Mouse (Mus musculus) MEL (cell line): ENCODE results near the gene Schip1. TPM values are rescaled to one million over a fixed set of nuclear protein-coding genes. Genes with fewer than 3 reads are reported as not detected.

ENCODE experiments used
- DNase-seq: peaks from one replicate; pipeline ENCODE4 v3.0.0; 2011; ENCODE audit warnings: low read depth, low spot score
- H3K27ac ChIP-seq: 2 replicates; pipeline ENCODE4 v1.5.1; 2012; ENCODE audit warnings: low read depth, mild to moderate bottlenecking, control low read depth, low read length, moderate library complexity; ENCODE audit not compliant: control insufficient read depth
- H3K27me3 ChIP-seq, 2 experiments: fragments of 150-350 bp in 1 of 2; sonication (generic) in 1 of 2; 2 replicates each; pipeline ENCODE4 v1.6.1; 2012; ENCODE audit warnings: low read length in 2 of 2, mild to moderate bottlenecking in 2 of 2, improper control_type of control experiment in 1 of 2, moderate library complexity in 1 of 2; ENCODE audit not compliant: insufficient read depth in 2 of 2, control insufficient read depth in 1 of 2
- H3K36me3 ChIP-seq, 2 experiments: 2 replicates each; pipeline ENCODE4 v1.6.1; 2012 to 2014; ENCODE audit warnings: low read length in 2 of 2, improper control_type of control experiment in 1 of 2, inconsistent platforms in 1 of 2, mild to moderate bottlenecking in 1 of 2; ENCODE audit not compliant: insufficient read depth in 2 of 2, control insufficient read depth in 1 of 2
- H3K4me1 ChIP-seq, 2 experiments: fragments of 150-350 bp in 1 of 2; sonication (generic) in 1 of 2; 2 replicates each; pipeline ENCODE4 v1.6.1; 2012; ENCODE audit warnings: low read length in 2 of 2, improper control_type of control experiment in 1 of 2, mild to moderate bottlenecking in 1 of 2; ENCODE audit not compliant: insufficient read depth in 2 of 2, control insufficient read depth in 1 of 2
- H3K4me3 ChIP-seq, 2 experiments: fragments of 150-350 bp in 1 of 2; sonication (generic) in 1 of 2; 2 replicates each; pipeline ENCODE4 v1.5.1; 2012; ENCODE audit warnings: low read depth in 2 of 2, low read length in 2 of 2, mild to moderate bottlenecking in 2 of 2, moderate library complexity in 2 of 2, control low read depth in 1 of 2, improper control_type of control experiment in 1 of 2; ENCODE audit not compliant: control insufficient read depth in 1 of 2, insufficient read depth in 1 of 2
- H3K79me2 ChIP-seq: 2 replicates; pipeline ENCODE4 v1.6.1; 2012; ENCODE audit warnings: mild to moderate bottlenecking, low read length, moderate library complexity; ENCODE audit not compliant: control insufficient read depth, poor library complexity, insufficient read depth
- H3K9ac ChIP-seq: 2 replicates; pipeline ENCODE4 v1.6.1; 2012; ENCODE audit warnings: low read depth, mild to moderate bottlenecking, control low read depth, low read length, moderate library complexity; ENCODE audit not compliant: control insufficient read depth, poor library complexity, severe bottlenecking
- H3K9me3 ChIP-seq: fragments of 150-350 bp; sonication (generic); replicated peaks from 2 replicates; pipeline ENCODE4 v1.6.1; 2012; ENCODE audit warnings: mild to moderate bottlenecking, low read length, improper control_type of control experiment, moderate library complexity; ENCODE audit not compliant: insufficient read depth
- BHLHE40 ChIP-seq: IDR thresholded peaks from 2 replicates; pipeline ENCODE4 v1.6.1; 2012; ENCODE audit warnings: low read depth, mild to moderate bottlenecking, inconsistent platforms, low read length, improper control_type of control experiment, borderline replicate concordance
- CHD1 ChIP-seq: IDR thresholded peaks from 2 replicates; pipeline ENCODE4 v1.6.1; 2012; ENCODE audit warnings: low read depth, mild to moderate bottlenecking, inconsistent platforms, low read length, improper control_type of control experiment
- CTCF ChIP-seq, 3 experiments: IDR thresholded peaks in 2 of 3; conservative IDR thresholded peaks in 1 of 3; 2 replicates each; pipeline ENCODE4 v1.5.1; 2011 to 2012; ENCODE audit warnings: low read length in 3 of 3, low read depth in 2 of 3, mild to moderate bottlenecking in 2 of 3, improper control_type of control experiment in 1 of 3, inconsistent platforms in 1 of 3, mixed read lengths in 1 of 3, moderate library complexity in 1 of 3; ENCODE audit not compliant: control insufficient read depth in 1 of 3, insufficient read depth in 1 of 3, poor library complexity in 1 of 3, severe bottlenecking in 1 of 3
- E2F4 ChIP-seq: IDR thresholded peaks from 2 replicates; pipeline ENCODE4 v1.6.1; 2011; ENCODE audit warnings: low read depth, low read length, improper control_type of control experiment, borderline replicate concordance
- ELF1 ChIP-seq: IDR thresholded peaks from 2 replicates; pipeline ENCODE4 v1.6.1; 2014; ENCODE audit warnings: low read depth, mild to moderate bottlenecking, inconsistent platforms, low read length, improper control_type of control experiment, moderate library complexity
- GABPA ChIP-seq: IDR thresholded peaks from 2 replicates; pipeline ENCODE4 v1.6.1; 2012; ENCODE audit warnings: low read depth, mild to moderate bottlenecking, inconsistent platforms, low read length, improper control_type of control experiment, moderate library complexity
- HCFC1 ChIP-seq: IDR thresholded peaks from 2 replicates; pipeline ENCODE4 v1.6.1; 2012; ENCODE audit warnings: low read depth, mild to moderate bottlenecking, inconsistent platforms, low read length, improper control_type of control experiment, moderate library complexity
- MAX ChIP-seq: IDR thresholded peaks from 2 replicates; pipeline ENCODE4 v1.6.1; 2011; ENCODE audit warnings: low read length, improper control_type of control experiment
- MEF2A ChIP-seq: IDR thresholded peaks from 2 replicates; pipeline ENCODE4 v1.6.1; 2014; ENCODE audit warnings: low read depth, mild to moderate bottlenecking, inconsistent platforms, low read length, improper control_type of control experiment; ENCODE audit not compliant: poor library complexity, insufficient replicate concordance, severe bottlenecking; ENCODE audit errors: extremely low read depth
- MXI1 ChIP-seq: IDR thresholded peaks from 2 replicates; pipeline ENCODE4 v1.6.1; 2011; ENCODE audit warnings: mild to moderate bottlenecking, low read depth, low read length, improper control_type of control experiment
- MYC ChIP-seq: IDR thresholded peaks from 2 replicates; pipeline ENCODE4 v1.6.1; 2011; ENCODE audit warnings: low read depth, mild to moderate bottlenecking, low read length, improper control_type of control experiment, moderate library complexity
- NRF1 ChIP-seq: IDR thresholded peaks from 2 replicates; pipeline ENCODE4 v1.6.1; 2014; ENCODE audit warnings: low read depth, mild to moderate bottlenecking, inconsistent platforms, low read length, improper control_type of control experiment, moderate library complexity; ENCODE audit not compliant: poor library complexity, insufficient read depth, severe bottlenecking
- POLR2AphosphoS5 ChIP-seq: IDR thresholded peaks from 2 replicates; pipeline ENCODE4 v1.6.1; 2012; ENCODE audit warnings: low read depth, borderline replicate concordance, mild to moderate bottlenecking, inconsistent platforms, low read length, moderate library complexity, mixed read lengths
- RAD21 ChIP-seq: IDR thresholded peaks from 2 replicates; pipeline ENCODE4 v1.6.1; 2011; ENCODE audit warnings: mild to moderate bottlenecking, low read depth, low read length, improper control_type of control experiment
- RCOR1 ChIP-seq: IDR thresholded peaks from 2 replicates; pipeline ENCODE4 v1.6.1; 2012; ENCODE audit warnings: low read depth, mild to moderate bottlenecking, inconsistent platforms, low read length, improper control_type of control experiment
- SIN3A ChIP-seq: IDR thresholded peaks from 2 replicates; pipeline ENCODE4 v1.6.1; 2012; ENCODE audit warnings: low read length, improper control_type of control experiment, inconsistent platforms
- SMC3 ChIP-seq: IDR thresholded peaks from 2 replicates; pipeline ENCODE4 v1.6.1; 2011; ENCODE audit warnings: low read depth, low read length, improper control_type of control experiment
- TAL1 ChIP-seq: IDR thresholded peaks from 2 replicates; pipeline ENCODE4 v1.6.1; 2012; ENCODE audit warnings: mild to moderate bottlenecking, inconsistent platforms, low read length, moderate library complexity, mixed read lengths
- TBP ChIP-seq: IDR thresholded peaks from 2 replicates; pipeline ENCODE4 v1.8.0; 2011; ENCODE audit warnings: low read depth, low read length, improper control_type of control experiment
- TCF12 ChIP-seq: IDR thresholded peaks from 2 replicates; pipeline ENCODE4 v1.6.1; 2014; ENCODE audit warnings: low read depth, mild to moderate bottlenecking, inconsistent platforms, low read length, improper control_type of control experiment, moderate library complexity
- USF1 ChIP-seq: IDR thresholded peaks from 2 replicates; pipeline ENCODE4 v1.6.1; 2014; ENCODE audit warnings: low read depth, mild to moderate bottlenecking, inconsistent platforms, low read length, improper control_type of control experiment, moderate library complexity
- USF2 ChIP-seq, 2 experiments: IDR thresholded peaks; 2 replicates each; pipeline ENCODE4 v1.6.1; 2011 to 2012; ENCODE audit warnings: improper control_type of control experiment in 2 of 2, low read length in 2 of 2, borderline replicate concordance in 1 of 2, inconsistent platforms in 1 of 2, low read depth in 1 of 2, mild to moderate bottlenecking in 1 of 2; ENCODE audit not compliant: insufficient read depth in 1 of 2
- ZKSCAN1 ChIP-seq: IDR thresholded peaks from 2 replicates; pipeline ENCODE4 v1.6.1; 2012; ENCODE audit warnings: low read depth, mild to moderate bottlenecking, inconsistent platforms, low read length, improper control_type of control experiment, moderate library complexity
- ZMIZ1 ChIP-seq: IDR thresholded peaks from 2 replicates; pipeline ENCODE4 v1.6.1; 2012; ENCODE audit warnings: low read depth, mild to moderate bottlenecking, inconsistent platforms, low read length, improper control_type of control experiment, moderate library complexity
- polyA plus RNA-seq, 2 experiments: library from polyadenylated mRNA; stranded (reverse) in 1 of 2; unstranded in 1 of 2; fragments of >175 nt in 1 of 2; fragments of >200 nt in 1 of 2; gene quantifications; 2 replicates each; pipeline versions ENCODE4 v1.2.1 to v1.2.4; 2012; ENCODE audit warnings: low replicate concordance in 2 of 2, low read depth in 1 of 2; ENCODE audit not compliant: insufficient read length in 2 of 2, insufficient read depth in 1 of 2, missing spikeins in 1 of 2
- total RNA-seq: library from RNA; depleted of rRNA; stranded (reverse); fragments of 300-350 nt; gene quantifications from 2 replicates; pipeline ENCODE4 v1.2.3, GENCODE M21; 2012

The Schip1 gene
- total and polyA plus RNA-seq, 3 experiments = 10.1 to 12.4 TPM; not detected in 1

GRCm38 (mm10) chr3:68576431-68576830 lies 511.8 kb downstream of the Schip1 start:
- no peaks in the 10 kb centered on the region for H3K4me1 ChIP-seq
- no peak overlapping the region for H3K4me3 ChIP-seq
- H3K9me3 ChIP-seq = no peaks in the 10 kb centered on the region
- H3K9ac ChIP-seq = no peak overlapping the region
- TF ChIP-seq MXI1 (no peak), MYC (no peak), POLR2AphosphoS5 (no peak), SIN3A (no peak), GABPA (no peak), RAD21 (no peak), TBP (no peak), NRF1 (no peak), SMC3 (no peak), MEF2A (no peak), CTCF (IDR thresholded peaks at IDR 0.05 in 2 of 3, conservative IDR thresholded peaks at IDR 0.05 in 1 of 3; ENCODE audit: control insufficient read depth in 1 of 3, insufficient read depth in 1 of 3, low read depth in 2 of 3, low read length in 3 of 3, poor library complexity in 1 of 3, severe bottlenecking in 1 of 3) (no peak), HCFC1 (no peak), MAX (no peak), ZKSCAN1 (no peak)
- TF ChIP-seq, all 39 proteins: peak for 0
- Histone ChIP-seq H3K27me3 (no peaks in the 10 kb centered on the region), H3K27ac (no peak overlapping the region), H3K79me2 (no peaks in the 10 kb centered on the region), H3K36me3 (no peaks in the 10 kb centered on the region)
- DNase-seq = no peak

- H3K79me2 ChIP-seq = no peaks in the 10 kb centered on the region
- H3K4me1 ChIP-seq = no peaks in the 10 kb centered on the region
- no peak overlapping the region for H3K9ac ChIP-seq
- no peaks in the 10 kb centered on the region for H3K36me3 ChIP-seq
- no peaks in the 10 kb centered on the region for H3K27me3 ChIP-seq
- no peaks in the 10 kb centered on the region for H3K9me3 ChIP-seq
- no peak overlapping the region for H3K27ac ChIP-seq
- no peak overlapping the region for H3K4me3 ChIP-seq
- DNase-seq = no peak
- TF ChIP-seq RCOR1 (no peak), HCFC1 (no peak), NRF1 (no peak), USF1 (no peak), USF2 (IDR thresholded peaks at IDR 0.05; ENCODE audit: borderline replicate concordance in 1 of 2, insufficient read depth in 1 of 2, low read depth in 1 of 2, low read length in 2 of 2) (no peak), ELF1 (no peak), E2F4 (no peak), TAL1 (no peak), ZMIZ1 (no peak), MXI1 (no peak), CHD1 (no peak), BHLHE40 (no peak), TCF12 (no peak)
Measured at GRCm38 (mm10) chr3:68576948-68577347, 512.3 kb downstream of the Schip1 start.
